Mouse (Mus musculus) limb, embryonic 12.5 days (tissue): Measurements from ENCODE around the gene Dvl3. TPM values are rescaled to one million over a fixed set of nuclear protein-coding genes. Genes with fewer than 3 reads are reported as not detected.
A peak's percentile ranks its signal among the peaks of the same experiment; 100 is the strongest.

ENCODE experiments used
- ATAC-seq: fragments of 200-750 bp; cut with Nextera tagmentation; 2 replicates; pipeline ENCODE4 v1.8.0; 2017; ENCODE audit warnings: low read depth, moderate TSS enrichment; ENCODE audit not compliant: insufficient number of reproducible peaks, insufficient read depth, low FRiP score, low TSS enrichment
- H3K27ac ChIP-seq: fragments of 300-500 bp; sonication (generic); 2 replicates; pipeline ENCODE4 v1.5.1; 2016; ENCODE audit warnings: mild to moderate bottlenecking, moderate library complexity
- H3K27me3 ChIP-seq: fragments of 300-500 bp; sonication (generic); 2 replicates; pipeline ENCODE4 v1.6.1; 2016; ENCODE audit warnings: mild to moderate bottlenecking, moderate library complexity
- H3K36me3 ChIP-seq: fragments of 300-500 bp; sonication (generic); 2 replicates; pipeline ENCODE4 v1.6.1; 2016; ENCODE audit warnings: mild to moderate bottlenecking, moderate library complexity
- H3K4me1 ChIP-seq: fragments of 300-500 bp; sonication (generic); replicated peaks from 2 replicates; pipeline ENCODE4 v1.6.1; 2016
- H3K4me2 ChIP-seq: fragments of 300-500 bp; sonication (generic); 2 replicates; pipeline ENCODE4 v1.6.1; 2016; ENCODE audit warnings: mild to moderate bottlenecking, moderate library complexity
- H3K4me3 ChIP-seq: fragments of 300-500 bp; sonication (generic); replicated peaks from 2 replicates; pipeline ENCODE4 v1.5.1; 2016; ENCODE audit warnings: mild to moderate bottlenecking
- H3K9ac ChIP-seq: fragments of 300-500 bp; sonication (generic); replicated peaks from 2 replicates; pipeline ENCODE4 v1.6.1; 2016; ENCODE audit warnings: mild to moderate bottlenecking, moderate library complexity
- H3K9me3 ChIP-seq: fragments of 300-500 bp; sonication (generic); 2 replicates; pipeline ENCODE4 v1.6.1; 2016; ENCODE audit warnings: mild to moderate bottlenecking, moderate library complexity
- WGBS: fragments of 180-500 bp; shearing (Covaris S2); methylation state at CpG from one replicate; pipeline ENCODE4 v1.1.7; 2016; 5-methylcytosine and 5-hydroxymethylcytosine counted together
- polyA plus RNA-seq: library from polyadenylated mRNA; unstranded; fragments of >200 nt; fragmentation: Nextera tagmentation; extraction: Ambion mirVana; gene quantifications from 2 replicates; pipeline ENCODE4 v1.2.1, GENCODE M21; 2016

The Dvl3 gene
- polyA plus RNA-seq, 1 experiment from 2014 or later = 27.8 TPM

DNA sequence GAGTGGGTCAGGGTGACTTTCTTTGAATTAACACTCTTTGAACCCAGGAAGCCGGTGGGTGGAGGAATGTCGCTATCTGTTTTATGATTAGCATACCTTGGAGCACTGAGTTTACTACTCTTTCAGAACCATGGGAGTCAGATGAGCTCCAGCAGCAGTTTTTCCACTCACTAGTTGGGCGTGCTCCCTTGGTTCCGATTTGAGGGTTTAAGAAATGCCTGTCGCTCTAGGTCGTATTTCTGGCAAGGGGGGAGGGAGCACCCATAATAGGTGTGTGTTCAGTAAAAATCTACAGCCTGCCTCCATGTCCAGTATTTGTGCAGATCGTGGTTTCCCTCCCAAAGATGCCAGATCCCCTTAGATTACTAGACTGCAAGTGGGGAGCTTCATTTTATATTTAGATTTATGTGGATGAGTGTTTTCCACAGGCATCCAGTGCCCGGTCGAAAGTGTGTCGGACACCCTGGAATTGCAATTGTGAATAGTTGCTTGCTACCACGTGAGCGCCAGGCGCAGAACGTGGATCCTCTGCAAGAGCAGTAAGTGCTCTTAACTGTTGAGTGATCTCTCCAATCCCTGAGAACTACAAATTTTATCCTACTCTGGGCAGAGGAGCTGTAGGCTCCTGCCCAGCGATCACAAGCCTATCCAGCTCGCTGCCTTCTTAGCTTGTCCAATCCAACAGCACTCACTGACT is 18.7 kb upstream of the Dvl3 start:
- peaks cover 11% of the 10 kb centered on the region; the same call in 1 of the 2 replicates for H3K27me3 ChIP-seq
- ATAC-seq = no peak
- H3K4me3 ChIP-seq = peak overlapping the region; percentile 93
- 9% methylated on average over 16 of the region's 16 CpGs for WGBS
- H3K36me3 ChIP-seq = peaks cover 30% of the 10 kb centered on the region
- no peak overlapping the region for H3K27ac ChIP-seq
- H3K4me2 ChIP-seq = peak overlapping the region; percentile 87
- peaks cover 13% of the 10 kb centered on the region for H3K4me1 ChIP-seq
- H3K9me3 ChIP-seq = no peaks in the 10 kb centered on the region
- H3K9ac ChIP-seq = peak overlapping the region; percentile 93; the same call in 1 of the 2 replicates

DNA sequence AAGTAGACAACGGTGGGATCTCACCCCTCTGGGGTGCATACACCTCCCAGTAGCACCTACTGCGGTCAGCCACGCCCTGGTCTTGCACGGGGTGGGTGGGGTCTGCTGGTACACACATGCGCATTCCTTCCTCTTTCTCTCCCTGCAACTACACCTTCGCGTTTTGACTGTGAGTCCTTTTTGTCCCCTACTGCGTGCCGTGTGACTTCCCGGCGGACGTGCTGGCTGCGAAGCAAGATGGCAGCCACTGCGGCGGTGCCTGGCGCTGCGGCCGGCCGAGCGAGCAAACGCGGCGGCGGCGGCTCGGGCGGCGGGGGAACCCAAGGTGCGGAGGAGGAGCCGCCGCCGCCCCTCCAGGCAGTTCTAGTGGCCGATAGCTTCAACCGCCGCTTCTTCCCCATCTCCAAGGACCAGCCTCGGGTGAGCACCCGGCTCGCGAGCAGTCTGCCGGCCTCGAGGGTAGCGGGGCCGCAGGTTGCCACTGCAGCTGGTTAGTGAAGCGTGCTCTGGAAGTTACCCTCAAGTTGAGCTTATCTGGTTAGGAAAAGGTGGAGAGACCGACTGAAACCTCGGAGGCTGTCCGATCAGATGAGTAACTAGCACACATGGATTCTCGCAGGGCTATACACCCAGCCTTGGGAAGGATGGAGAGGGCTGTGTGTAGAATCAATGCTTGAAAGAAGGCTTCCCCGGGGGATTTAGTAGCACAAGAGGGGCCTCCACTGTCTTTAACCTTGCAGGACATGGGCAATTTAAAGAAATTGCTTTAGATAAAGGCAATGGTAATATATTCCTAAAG is 17.9 kb upstream of the Dvl3 start, which contains the start of gene Eif2b5:
Gene Eif2b5, plus strand, starts transcription at position 141 of the 799 bp plus-strand sequence.
- Histone ChIP-seq H3K9ac (peak within 1 kb of the TSS; percentile 93), H3K4me3 (peak within 1 kb of the TSS; percentile 93), H3K9me3 (no peaks in the 10 kb centered on the region), H3K27me3 (peaks cover 11% of the 10 kb centered on the region; the same call in 1 of the 2 replicates), H3K36me3 (peaks cover 37% of the 10 kb centered on the region), H3K4me1 (peaks cover 13% of the 10 kb centered on the region), H3K4me2 (peak within 1 kb of the TSS; percentile 87), H3K27ac (0 out of 2 replicates have a peak within 1 kb of the TSS, but pooled peaks have one; percentile 57)
- peak; percentile 89 for ATAC-seq
- under 1% methylated on average over 49 of the region's 49 CpGs for WGBS

DNA sequence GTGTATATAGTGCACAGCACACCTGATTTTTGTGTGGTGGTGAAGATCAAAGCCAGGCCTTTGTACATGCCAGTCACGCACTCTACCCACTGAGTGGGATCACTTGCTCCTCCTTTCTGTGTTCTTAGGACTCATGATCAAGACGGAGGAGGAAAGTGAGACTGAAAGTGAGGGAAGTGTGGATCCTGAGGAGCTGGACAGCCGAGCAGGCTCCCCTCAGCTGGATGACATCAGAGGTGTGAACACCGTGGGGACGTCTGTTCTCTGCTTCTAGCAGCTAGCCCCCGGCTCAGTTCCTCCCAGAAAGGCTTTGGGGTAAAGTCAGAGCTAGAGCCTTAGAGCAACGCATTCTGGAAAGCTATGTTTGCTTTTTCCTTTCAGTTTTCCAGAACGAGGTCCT is 10.8 kb upstream of the Dvl3 start:
- H3K4me2 ChIP-seq = no peak overlapping the region
- H3K36me3 ChIP-seq = peaks cover 98% of the 10 kb centered on the region
- H3K9me3 ChIP-seq = no peaks in the 10 kb centered on the region
- H3K4me1 ChIP-seq = no peaks in the 10 kb centered on the region
- ATAC-seq = no peak
- 83% methylated on average over 8 of the region's 8 CpGs for WGBS
- no peak overlapping the region for H3K4me3 ChIP-seq
- H3K9ac ChIP-seq = no peak overlapping the region
- H3K27me3 ChIP-seq = no peaks in the 10 kb centered on the region
- H3K27ac ChIP-seq = no peak overlapping the region

DNA sequence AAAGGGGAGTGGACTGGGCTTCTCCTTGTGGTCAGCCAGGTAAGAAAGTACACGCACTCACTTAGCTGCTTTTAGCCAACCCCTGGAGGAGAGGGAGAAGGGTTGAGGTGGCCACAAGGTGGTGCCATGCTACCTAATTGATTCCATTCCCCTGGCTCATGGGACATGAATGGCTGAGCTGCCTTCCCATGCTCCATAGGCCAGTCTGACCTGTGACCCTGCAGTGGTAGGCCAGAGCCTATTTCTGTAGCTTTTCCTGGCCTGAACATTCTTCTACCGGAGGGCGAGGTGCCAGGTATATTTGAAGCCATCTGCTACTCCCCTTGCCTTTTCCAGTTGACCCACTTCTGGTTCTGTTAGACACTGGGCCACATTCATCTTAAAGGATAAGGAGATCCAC is 7.4 kb upstream of the Dvl3 start:
- H3K27me3 ChIP-seq = no peaks in the 10 kb centered on the region
- WGBS = 73% methylated on average over 3 of the region's 3 CpGs
- H3K4me2 ChIP-seq = no peak overlapping the region
- H3K9ac ChIP-seq = no peak overlapping the region
- no peaks in the 10 kb centered on the region for H3K9me3 ChIP-seq
- no peak overlapping the region for H3K27ac ChIP-seq
- no peak overlapping the region for H3K4me3 ChIP-seq
- ATAC-seq = no peak
- peaks cover 71% of the 10 kb centered on the region for H3K36me3 ChIP-seq
- H3K4me1 ChIP-seq = no peaks in the 10 kb centered on the region

DNA sequence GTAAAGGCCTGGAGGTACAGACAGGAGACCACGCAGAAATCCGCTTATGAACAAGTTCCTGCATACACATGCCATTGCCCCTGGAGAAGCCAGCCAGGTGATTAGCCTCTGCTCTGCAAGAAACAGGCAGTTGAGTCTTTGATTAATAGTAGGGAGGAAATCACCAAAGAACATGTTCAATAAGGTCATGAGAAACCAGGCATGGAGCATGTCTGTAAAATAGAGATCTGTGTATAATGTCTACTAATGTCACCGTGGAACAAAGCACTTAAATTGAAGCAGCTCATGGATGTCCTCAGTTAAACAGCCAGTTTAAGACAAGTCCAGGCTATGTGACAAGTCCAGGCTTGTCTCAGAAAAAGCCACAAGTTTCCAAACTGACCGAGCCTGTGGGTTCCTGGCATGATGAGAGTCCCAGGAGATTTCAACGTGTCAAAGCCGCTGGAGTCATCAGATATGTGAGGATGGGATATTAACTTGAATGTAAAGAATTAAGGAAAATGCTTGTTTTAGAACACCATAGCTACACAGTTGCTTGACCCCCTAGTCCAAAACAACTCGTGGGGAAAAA is 5.4 kb upstream of the Dvl3 start:
- H3K4me2 ChIP-seq = no peak overlapping the region
- peaks cover 51% of the 10 kb centered on the region for H3K36me3 ChIP-seq

DNA sequence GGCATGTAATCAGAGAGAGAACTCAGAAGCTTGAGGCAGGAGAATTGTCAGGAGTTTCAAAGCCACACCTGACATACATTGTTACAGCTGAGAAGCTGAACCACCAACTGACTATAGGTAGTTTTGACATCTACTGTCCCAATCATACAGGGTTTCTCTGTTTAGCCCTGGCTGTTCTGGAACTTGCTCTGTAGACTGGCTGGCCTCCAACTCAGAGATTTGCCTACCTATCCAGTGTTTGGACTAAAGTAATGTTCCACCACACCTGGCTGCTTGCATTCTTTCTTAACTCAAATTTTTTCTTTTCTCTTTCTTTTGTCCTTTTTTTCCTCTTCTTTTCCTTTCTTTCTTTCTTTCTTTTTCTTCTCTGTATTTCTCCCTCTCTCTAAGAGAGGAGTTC is 750 bp upstream of the Dvl3 start:
- Histone ChIP-seq H3K9ac (peak overlapping the region; percentile 97), H3K27me3 (no peaks in the 10 kb centered on the region), H3K27ac (peak overlapping the region; percentile 95), H3K4me2 (peak overlapping the region; percentile 94), H3K36me3 (peaks cover 27% of the 10 kb centered on the region), H3K9me3 (no peaks in the 10 kb centered on the region), H3K4me1 (peaks cover 14% of the 10 kb centered on the region), H3K4me3 (peak overlapping the region; percentile 96)
- ATAC-seq = no peak

More for the DNA sequence above, 5.4 kb upstream of the Dvl3 start:
- Histone ChIP-seq H3K4me1 (no peaks in the 10 kb centered on the region), H3K27me3 (no peaks in the 10 kb centered on the region), H3K27ac (no peak overlapping the region), H3K4me3 (no peak overlapping the region), H3K9ac (no peak overlapping the region), H3K9me3 (no peaks in the 10 kb centered on the region)
- WGBS = 85% methylated on average over 7 of the region's 7 CpGs
- ATAC-seq = no peak

DNA sequence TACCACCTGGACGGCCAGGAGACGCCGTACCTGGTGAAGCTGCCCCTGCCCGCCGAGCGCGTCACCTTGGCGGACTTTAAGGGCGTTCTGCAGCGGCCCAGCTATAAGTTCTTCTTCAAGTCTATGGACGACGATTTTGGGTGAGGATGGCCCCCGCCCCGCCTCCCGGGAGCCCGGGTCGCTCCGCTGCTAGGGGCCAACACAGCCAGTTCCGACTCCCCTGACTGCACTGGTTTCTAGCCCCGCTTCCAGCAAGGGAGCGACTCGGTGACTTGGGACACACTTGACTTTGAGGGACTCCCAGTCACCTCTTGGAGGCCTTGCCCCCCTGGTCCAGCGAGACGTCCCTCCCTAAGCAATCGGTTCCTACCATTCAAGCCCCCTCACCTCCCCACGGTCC is 434 bp downstream of the Dvl3 start:
- H3K9ac ChIP-seq = peak overlapping the region; percentile 97
- no peaks in the 10 kb centered on the region for H3K9me3 ChIP-seq
- H3K27ac ChIP-seq = peak overlapping the region; percentile 95
- peaks cover 14% of the 10 kb centered on the region for H3K4me1 ChIP-seq
- under 1% methylated on average over 26 of the region's 26 CpGs for WGBS
- H3K4me3 ChIP-seq = peak overlapping the region; percentile 96
- no peaks in the 10 kb centered on the region for H3K27me3 ChIP-seq
- peak overlapping the region; percentile 94 for H3K4me2 ChIP-seq
- H3K36me3 ChIP-seq = peaks cover 32% of the 10 kb centered on the region
- ATAC-seq = 0 out of 2 replicates have a peak, but pooled peaks have one; percentile 2

DNA sequence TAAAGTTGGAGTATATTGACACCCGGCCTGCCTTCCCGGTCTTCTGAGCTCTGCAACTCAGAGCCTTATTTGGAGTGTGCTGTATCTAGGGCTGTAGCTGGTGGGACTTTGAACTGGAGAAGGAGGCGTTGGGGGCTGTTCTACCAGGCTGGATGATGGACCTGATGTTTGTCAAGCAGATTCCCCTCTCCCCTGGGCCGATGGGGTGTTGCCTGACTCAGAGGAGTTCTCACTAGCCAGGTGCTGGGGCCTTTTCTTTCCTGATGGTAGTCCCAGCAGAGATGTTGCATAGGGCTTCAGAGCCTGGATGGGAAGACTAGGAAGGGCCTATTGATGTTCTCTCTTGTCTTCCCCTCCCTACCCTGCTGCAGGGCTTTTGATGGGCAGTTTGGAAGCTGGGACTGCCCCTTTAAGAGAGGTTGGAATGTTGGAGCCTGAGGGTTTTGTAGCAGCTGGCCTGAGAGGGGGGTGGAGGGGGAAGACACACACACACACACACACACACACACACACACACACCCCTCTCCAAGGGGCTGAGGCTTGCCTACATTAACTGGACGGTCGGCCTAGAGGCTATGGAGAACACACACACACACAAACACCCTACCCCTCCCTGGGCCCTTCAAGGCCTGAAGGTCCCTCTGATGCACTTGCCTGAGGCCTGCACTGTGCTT is 1.1 kb downstream of the Dvl3 start:
- H3K4me2 ChIP-seq = peak overlapping the region; percentile 94
- ATAC-seq = peak; percentile 34

DNA sequence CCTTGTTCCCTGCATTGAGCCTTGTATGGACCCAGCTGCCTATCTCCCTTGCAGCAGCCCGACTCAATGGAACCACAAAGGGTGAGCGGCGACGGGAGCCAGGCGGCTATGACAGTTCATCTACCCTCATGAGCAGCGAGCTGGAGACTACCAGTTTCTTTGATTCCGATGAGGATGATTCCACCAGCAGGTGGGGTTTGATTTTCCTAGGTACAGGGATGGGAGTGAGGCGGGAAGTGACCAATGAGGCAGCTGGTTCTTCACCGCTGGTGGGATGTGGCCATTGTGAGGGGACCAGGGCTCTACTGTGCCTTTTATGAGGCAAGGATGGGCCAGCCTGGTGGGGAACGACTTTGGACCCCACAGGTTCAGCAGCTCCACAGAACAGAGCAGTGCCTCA is 7.1 kb downstream of the Dvl3 start:
- Histone ChIP-seq H3K36me3 (peaks cover 93% of the 10 kb centered on the region), H3K9me3 (no peaks in the 10 kb centered on the region), H3K4me2 (no peak overlapping the region), H3K27ac (no peak overlapping the region), H3K4me1 (peaks cover 4% of the 10 kb centered on the region; the same call in 1 of the 2 replicates), H3K9ac (no peak overlapping the region), H3K27me3 (no peaks in the 10 kb centered on the region), H3K4me3 (no peak overlapping the region)
- ATAC-seq = no peak
- 86% methylated on average over 10 of the region's 10 CpGs for WGBS

More for the DNA sequence above, 1.1 kb downstream of the Dvl3 start:
- Histone ChIP-seq H3K4me1 (peaks cover 14% of the 10 kb centered on the region), H3K9ac (peak overlapping the region; percentile 97), H3K9me3 (no peaks in the 10 kb centered on the region), H3K27me3 (no peaks in the 10 kb centered on the region), H3K36me3 (peaks cover 34% of the 10 kb centered on the region), H3K4me3 (peak overlapping the region; percentile 96), H3K27ac (peak overlapping the region; percentile 95)
- 3% methylated on average over 6 of the region's 6 CpGs for WGBS

DNA sequence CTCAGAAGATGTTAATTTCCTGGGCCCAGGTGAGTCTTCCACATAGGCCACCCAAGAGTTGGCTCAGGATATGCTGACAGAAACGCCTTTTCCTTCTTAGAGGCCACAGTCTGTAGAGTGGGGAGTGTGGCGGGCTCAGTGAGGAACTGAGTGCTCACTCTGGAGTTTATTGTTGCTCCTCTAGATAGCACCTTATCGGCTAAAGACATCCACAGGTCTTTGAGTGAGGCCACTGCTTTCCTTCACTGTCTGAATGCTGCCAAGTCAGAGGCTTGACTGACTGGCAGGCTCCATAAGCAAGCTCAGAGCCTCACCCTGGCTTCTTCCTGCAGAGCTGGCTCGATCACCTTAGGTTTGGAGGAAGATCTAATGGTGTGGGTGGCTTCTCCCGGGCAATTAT is 12.0 kb downstream of the Dvl3 start:
- 93% methylated on average over 5 of the region's 5 CpGs for WGBS
- H3K27me3 ChIP-seq = no peaks in the 10 kb centered on the region
- H3K27ac ChIP-seq = no peak overlapping the region
- H3K4me2 ChIP-seq = no peak overlapping the region
- no peak overlapping the region for H3K9ac ChIP-seq
- H3K4me3 ChIP-seq = no peak overlapping the region
- H3K9me3 ChIP-seq = no peaks in the 10 kb centered on the region
- no peak for ATAC-seq
- peaks cover 98% of the 10 kb centered on the region for H3K36me3 ChIP-seq
- no peaks in the 10 kb centered on the region for H3K4me1 ChIP-seq

DNA sequence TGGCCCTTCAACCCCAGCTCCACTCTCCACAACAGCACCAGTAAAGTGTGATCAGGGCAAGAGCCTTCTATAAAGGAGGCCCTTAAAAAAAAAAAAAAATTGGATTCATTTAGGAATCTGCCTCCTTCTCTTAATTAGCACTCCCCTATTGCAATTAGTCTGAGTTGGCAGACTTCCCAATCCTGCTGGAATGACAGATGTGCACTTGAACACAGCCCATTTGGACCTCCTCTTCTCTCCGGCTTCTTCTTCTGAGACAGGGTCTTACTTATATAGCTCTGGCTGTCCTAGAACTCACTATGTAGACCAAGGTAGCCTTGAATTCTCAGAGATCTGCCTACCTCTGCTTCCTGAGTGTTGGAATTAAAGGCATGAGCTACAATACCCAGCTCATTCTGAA is 12.6 kb downstream of the Dvl3 start:
- Histone ChIP-seq H3K4me3 (no peak overlapping the region), H3K27ac (no peak overlapping the region), H3K4me1 (no peaks in the 10 kb centered on the region), H3K36me3 (peaks cover 93% of the 10 kb centered on the region), H3K27me3 (no peaks in the 10 kb centered on the region), H3K9me3 (no peaks in the 10 kb centered on the region), H3K4me2 (no peak overlapping the region), H3K9ac (no peak overlapping the region)
- no peak for ATAC-seq
- 89% methylated on average over 1 of the region's 1 CpGs for WGBS
